Mouse (Mus musculus): Measurements from ENCODE around the gene Slc19a3.

The Slc19a3 gene

GRCm38 (mm10) chr1:83038109-83038672 is at the start of gene Slc19a3:
Slc19a3 (minus strand) TSS chr1:83038448.
- peak in 1 of 2 experiments; percentile 26 for DNase-seq (ENCODE audit: low spot score in 2 of 2)

- no peak for DNase-seq (ENCODE audit: low spot score in 2 of 2)
These were observed 46.5 kb upstream of the Slc19a3 start for GRCm38 (mm10) chr1:83084790-83085189.

- peak in 1 of 2 experiments; percentile 5 for DNase-seq (ENCODE audit: low spot score in 2 of 2)
These were observed 38.8 kb upstream of the Slc19a3 start for GRCm38 (mm10) chr1:83077016-83077415.

- peak in 1 of 2 experiments; percentile 31 for DNase-seq (ENCODE audit: low spot score in 2 of 2)
These were observed 38.1 kb upstream of the Slc19a3 start for GRCm38 (mm10) chr1:83076190-83076917.

DNA sequence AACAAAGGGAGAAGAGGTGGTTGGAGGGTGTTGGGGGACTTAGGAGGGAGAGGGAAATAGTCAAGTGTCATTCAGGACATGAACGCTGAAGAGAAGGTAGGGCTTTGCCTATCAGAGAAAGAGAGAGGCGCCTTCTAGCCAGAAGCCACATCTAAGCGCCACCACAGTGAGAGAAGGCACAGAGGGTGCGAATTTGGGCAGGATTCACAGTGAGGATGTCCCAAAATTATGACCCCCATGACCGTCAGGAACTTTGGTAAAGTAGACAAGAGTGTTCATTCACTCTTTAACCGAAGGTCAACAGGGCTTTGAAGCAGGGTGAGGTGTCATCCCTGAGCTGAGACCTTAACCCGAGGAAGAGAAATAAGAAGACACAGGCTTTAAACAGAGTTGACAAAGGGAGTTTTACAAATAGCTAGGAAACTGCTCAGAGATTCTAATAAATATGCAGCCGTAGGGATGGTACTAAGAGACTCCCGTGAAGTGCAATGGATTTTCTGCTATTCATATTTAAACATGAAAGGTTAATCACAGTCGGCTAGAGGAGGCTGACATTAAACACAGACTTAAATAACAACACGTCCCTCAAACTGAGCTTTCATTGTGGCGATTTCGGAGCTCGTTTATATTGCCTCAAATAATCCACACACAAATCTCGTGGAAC is 37.4 kb upstream of the Slc19a3 start:
- DNase-seq (ENCODE audit: low spot score in 2 of 2) = no peak

DNA sequence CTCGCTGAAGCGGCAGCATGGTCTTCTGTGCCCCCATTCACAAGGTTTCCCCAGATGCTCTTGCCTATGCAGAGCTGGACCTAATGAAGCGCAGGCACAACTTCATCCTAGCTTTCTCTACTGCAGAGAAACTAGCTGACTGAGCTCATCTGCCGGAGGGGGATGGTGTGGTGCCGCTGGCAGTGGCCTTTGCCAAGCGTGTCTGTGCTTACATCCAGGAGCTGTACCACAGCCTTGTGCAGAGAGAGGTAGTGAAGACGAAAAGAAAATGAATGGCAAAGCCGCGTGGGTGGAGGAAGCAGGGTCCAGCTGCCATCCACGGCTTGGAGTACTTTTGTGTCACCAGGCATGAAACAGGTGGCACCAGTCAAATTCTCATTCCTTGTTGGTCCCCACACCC is 29.0 kb upstream of the Slc19a3 start:
- peak in 1 of 2 experiments; percentile 5 for DNase-seq (ENCODE audit: low spot score in 2 of 2)

DNA sequence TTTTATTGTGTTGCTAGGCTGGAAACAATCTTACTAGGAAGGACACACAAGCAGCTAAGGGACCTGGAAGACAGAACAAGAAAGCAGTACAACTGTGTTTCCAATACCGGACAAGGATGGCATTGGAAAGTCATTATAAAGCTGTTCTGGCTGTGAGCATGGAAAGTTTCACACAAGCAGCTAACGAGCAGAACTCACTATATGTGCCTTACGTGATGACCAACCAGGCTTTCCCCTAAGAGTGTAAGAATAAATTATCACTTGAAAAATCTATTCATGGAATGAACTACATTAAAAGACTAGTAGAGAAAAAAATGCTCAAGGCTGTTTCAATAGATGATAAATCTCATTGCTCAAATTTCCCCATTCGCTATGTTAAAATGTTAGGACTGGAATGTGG is 28.3 kb upstream of the Slc19a3 start:
- no peak for DNase-seq (ENCODE audit: low spot score in 2 of 2)

- DNase-seq (ENCODE audit: low spot score in 2 of 2) = peak in 1 of 2 experiments; percentile 23
These were observed 26.6 kb upstream of the Slc19a3 start for GRCm38 (mm10) chr1:83064851-83065250.

DNA sequence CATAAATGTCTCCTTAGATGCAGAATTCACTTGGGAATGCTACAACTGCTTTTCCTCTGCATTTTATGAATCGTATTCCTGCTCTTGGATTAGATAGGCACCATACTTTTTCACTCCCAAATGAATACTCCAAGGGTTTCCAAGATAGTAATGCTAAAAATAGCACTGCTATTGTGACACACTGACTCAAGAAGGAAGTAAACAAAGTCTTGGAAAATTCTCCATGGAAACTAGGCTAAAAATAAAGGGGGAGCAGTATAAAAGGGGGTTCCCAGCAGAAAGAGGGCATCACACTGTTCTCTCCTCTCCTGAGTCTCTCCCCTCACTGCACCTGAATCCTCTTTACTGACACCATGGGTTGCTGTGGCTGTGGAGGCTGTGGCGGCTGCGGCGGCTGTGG is 22.4 kb upstream of the Slc19a3 start, which contains the start of gene Krtap28-13:
Gene Krtap28-13, plus strand, starts transcription at position 288 of the 400 bp plus-strand sequence.
- no peak for DNase-seq (ENCODE audit: low spot score in 2 of 2)

DNA sequence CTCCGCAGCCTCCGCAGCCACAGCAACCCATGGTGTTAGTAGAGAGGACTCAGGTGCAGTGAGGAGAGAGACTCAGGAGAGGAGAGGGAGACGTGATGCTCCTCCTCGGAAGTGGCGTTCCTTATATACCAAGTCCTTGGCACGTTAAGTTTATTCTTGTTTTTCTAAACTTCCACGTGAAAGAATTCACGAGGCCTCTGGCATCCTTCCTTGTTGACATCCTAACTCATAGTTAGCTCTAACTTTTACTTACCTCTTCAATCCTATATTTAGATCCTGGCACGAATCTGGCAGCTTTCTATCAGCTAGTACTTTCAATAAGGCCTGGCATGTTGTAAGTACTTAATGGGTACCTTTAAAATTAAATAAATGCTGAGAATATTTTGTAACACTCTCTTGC is 21.0 kb upstream of the Slc19a3 start, which contains the start of gene A030005K14Rik:
Gene A030005K14Rik, minus strand, starts transcription at position 101 of the 400 bp plus-strand sequence.
- no peak for DNase-seq (ENCODE audit: low spot score in 2 of 2)

DNA sequence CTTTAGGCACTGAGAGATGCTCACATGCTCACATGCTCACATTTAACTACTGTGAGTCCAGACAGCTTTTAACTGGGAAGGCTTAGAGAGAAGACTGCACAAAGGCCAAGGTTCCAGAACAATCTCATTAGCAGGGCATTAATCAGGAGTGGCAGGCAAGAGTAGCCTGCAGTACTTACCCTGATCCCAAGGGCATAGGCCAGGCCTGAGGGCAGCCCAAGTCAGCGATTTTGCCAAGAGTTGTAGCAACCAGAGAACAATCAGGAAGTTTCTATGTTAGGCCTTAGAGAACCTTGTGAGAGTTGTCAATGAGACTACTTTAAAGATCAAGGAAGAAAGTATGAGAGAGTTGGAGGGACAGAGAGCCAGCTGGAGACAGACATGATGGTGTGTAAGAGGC is 20.2 kb upstream of the Slc19a3 start:
- no peak for DNase-seq (ENCODE audit: low spot score in 2 of 2)

DNA sequence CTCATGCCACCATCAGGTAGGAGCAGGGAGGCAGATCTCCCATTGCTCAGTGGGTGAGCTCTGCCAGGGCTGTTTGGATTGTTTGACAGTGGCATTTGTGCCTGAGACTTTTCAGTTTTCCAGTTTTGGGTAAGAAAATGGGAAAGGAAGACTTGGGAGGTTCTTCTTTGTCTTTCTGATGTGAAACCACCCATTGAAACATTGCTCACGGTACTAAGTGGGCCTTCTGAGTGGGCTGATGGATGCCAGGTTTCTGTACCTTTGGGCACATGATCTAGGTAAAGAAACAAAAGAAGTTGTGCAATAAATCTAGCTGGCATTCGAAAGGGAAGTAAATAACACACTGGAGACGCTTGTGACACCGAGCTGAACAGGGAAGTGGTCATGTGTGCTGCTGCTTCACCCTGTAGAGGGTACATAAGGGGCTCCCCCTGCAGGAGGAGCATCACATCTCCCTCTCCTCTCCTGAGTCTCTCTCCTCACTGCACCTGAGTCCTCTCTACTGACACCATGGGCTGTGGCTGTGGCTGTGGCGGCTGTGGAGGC is 6.7 kb upstream of the Slc19a3 start, which contains the start of gene Gm47969:
Gene Gm47969, plus strand, starts transcription at position 51 of the 546 bp plus-strand sequence.
- DNase-seq (ENCODE audit: low spot score in 2 of 2) = no peak

DNA sequence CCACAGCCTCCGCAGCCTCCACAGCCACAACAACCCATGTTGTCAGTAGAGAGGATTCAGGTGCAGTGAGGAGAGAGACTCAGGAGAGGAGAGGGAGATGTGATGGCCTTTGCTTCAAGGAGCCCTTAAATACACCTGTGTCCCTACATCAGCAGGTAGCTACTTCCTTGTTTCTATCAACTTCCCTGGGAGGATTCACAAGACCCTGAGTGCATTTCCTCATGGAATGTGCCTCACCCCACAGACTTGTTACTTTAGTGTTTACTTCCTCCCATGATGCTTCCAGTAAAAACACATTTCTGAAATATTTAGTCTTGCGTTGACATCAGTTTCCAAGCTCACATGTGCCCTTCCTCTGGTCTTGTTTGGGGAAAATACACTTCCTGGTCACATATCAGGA is 4.1 kb upstream of the Slc19a3 start, which contains the start of gene Krtap28-10:
Gene Krtap28-10, minus strand, starts transcription at position 101 of the 400 bp plus-strand sequence.
- no peak for DNase-seq (ENCODE audit: low spot score in 2 of 2)

DNA sequence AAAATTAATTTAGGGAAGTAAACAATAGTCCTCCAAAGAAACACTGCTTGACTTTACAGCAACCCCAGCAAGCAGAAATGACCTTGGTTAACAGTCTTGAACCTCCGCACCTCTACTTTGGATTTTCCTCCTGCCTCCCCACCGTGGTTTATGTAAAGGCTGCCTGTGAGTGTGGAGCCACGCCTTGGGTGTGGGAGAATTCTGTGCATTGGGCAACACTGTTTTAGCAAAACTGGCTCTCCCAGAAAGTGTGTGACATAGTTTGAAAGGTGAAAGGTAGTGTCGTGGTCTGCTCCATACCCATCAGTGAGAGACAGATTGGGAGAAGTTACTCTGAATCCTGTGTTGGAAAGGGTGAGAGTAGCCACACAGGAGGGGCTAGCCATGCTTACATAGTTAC is 832 bp upstream of the Slc19a3 start:
- no peak for DNase-seq (ENCODE audit: low spot score in 2 of 2)

GRCm38 (mm10) chr1:83036892-83037667 is 1.2 kb downstream of the Slc19a3 start:
- no peak for DNase-seq (ENCODE audit: low spot score in 2 of 2)

DNA sequence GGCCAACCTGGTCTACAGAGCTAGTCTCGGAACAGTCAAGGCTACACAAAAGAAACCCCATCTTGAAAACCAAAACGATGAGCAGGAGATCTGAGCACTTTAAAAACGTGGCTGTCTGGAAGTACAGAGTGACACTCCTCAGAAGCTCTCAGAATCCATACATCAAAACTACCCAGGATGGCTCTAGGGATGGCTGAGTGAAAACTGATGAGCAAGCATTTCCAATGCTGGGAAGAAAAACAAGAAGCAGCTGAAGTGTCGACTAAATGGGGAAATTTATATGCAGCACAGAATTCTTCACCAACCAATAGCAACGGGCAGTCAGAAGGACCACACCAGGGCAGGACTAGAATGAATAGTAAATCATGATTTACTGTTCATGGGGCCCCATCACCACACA is 3.7 kb downstream of the Slc19a3 start:
- DNase-seq (ENCODE audit: low spot score in 2 of 2) = no peak

DNA sequence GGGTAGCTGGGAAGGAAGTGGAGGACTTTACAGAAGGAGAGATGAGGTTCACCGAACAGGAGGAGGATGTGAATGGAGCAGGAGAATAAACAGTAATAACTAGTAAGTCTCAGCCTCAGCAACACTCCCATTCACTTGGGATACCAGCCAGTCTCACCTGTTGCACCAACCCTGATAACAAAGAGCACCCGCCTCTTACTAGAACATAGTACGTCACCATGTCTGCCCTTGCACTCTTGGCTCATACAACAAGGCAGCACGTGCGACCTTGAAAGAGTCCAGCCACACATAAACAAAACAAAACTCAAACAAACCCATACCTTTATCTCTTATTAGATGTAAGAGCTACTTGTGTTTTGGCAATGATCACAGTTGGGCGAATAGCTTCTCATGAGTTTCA is 5.7 kb downstream of the Slc19a3 start:
- no peak for DNase-seq (ENCODE audit: low spot score in 2 of 2)

DNA sequence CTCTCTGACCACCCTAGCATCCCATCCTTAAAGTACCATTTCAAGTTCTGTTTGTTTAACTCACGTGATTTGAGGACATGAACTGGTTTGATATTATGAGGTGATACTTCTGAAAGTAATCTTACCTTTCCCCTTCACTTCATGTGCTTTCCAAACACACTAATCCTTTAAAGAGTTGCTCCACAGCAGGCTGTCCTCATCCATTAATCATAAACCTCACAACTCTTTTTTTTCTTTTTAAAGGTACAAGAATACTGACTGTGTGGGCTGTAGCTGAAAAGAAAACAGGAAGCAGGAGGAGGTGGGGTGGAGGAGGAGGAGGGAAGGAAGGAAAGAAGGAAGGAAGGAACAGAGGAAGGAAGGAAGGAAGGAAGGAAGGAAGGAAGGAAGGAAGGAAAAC is 6.3 kb downstream of the Slc19a3 start:
- DNase-seq (ENCODE audit: low spot score in 2 of 2) = no peak

DNA sequence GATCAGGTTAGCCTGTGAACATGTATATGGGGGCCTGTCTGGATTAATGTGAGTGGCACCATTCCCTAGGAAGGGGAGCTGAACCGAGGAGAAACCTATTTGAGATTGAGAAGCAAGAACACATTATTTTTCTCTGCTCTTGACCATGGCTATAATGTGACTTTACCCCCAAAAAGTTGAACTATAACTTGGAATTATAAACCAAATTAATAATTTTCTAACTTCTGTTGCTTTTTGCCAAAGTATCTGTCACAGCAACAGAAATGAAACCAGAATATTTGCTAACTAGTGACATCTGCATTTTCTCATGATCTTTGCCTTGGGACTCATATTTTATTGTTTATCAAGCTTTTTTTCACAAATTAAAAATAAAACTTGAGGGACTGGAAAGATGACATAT is 21.7 kb downstream of the Slc19a3 start:
- no peak for DNase-seq (ENCODE audit: low spot score in 2 of 2)

- no peak for DNase-seq (ENCODE audit: low spot score in 2 of 2)
These were observed 22.8 kb downstream of the Slc19a3 start for GRCm38 (mm10) chr1:83015329-83015879.

DNA sequence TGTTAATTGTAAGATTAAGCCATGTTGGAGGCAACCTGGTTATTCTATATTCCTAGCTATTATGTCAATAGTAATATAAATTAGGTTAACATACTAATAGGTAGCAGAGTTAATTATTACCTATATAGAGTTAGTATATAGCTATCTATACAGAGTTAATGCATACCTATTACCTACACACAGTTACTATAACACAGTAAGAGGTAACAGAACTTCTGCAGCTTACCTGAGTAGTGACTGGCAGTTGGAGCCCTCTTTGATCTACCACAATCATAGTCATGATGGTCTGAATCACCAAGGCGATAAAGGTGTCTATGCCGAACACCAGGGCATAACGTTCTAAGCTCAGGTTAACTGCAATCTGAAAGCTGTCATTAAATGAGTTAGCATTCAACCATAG is 23.8 kb downstream of the Slc19a3 start:
- no peak for DNase-seq (ENCODE audit: low spot score in 2 of 2)

All from left cerebral cortex, adult 9 months (tissue).